Mouse (Mus musculus) megakaryocyte-erythroid progenitor cell, adult 5-6 weeks (primary cell): ENCODE measurements around the gene Ier5l. TPM values are rescaled to one million over a fixed set of nuclear protein-coding genes. Genes with fewer than 3 reads are reported as not detected.

Source experiments
- ATAC-seq: replicated peaks from 2 replicates; pipeline ENCODE4 v1.8.0; 2016; ENCODE audit warnings: mild to moderate bottlenecking, inconsistent platforms; ENCODE audit not compliant: severe bottlenecking, poor library complexity, low FRiP score, low TSS enrichment
- total RNA-seq, 2 experiments: library from RNA; stranded (forward) in 1 of 2; stranded (reverse) in 1 of 2; fragments of 200-1000, 215-1000 nt in 1 of 2; fragments of >200 nt in 1 of 2; fragmentation: Nextera tagmentation in 1 of 2; gene quantifications; 2 replicates each; pipeline ENCODE4 v1.2.3; 2014 to 2017

Ier5l gene
- total RNA-seq, 2 experiments from 2014 or later = 0.56 TPM; not detected in 1

- ATAC-seq = no peak
Measured at GRCm38 (mm10) chr2:30445312-30445711, 28.7 kb downstream of the Ier5l start.

GRCm38 (mm10) chr2:30444450-30444849 is 29.6 kb downstream of the Ier5l start:
- no peak for ATAC-seq

GRCm38 (mm10) chr2:30444006-30444405 is 30.0 kb downstream of the Ier5l start:
- no peak for ATAC-seq

GRCm38 (mm10) chr2:30443281-30443680 is 30.7 kb downstream of the Ier5l start:
- ATAC-seq = no peak

- ATAC-seq = no peak
Measured at GRCm38 (mm10) chr2:30442498-30442890, 31.5 kb downstream of the Ier5l start.

GRCm38 (mm10) chr2:30441518-30442497 is 32.2 kb downstream of the Ier5l start:
- no peak for ATAC-seq

- peak; percentile 58 for ATAC-seq
Measured at GRCm38 (mm10) chr2:30440701-30441517, 33.1 kb downstream of the Ier5l start.

- no peak for ATAC-seq
Measured at GRCm38 (mm10) chr2:30440211-30440700, 33.8 kb downstream of the Ier5l start.

GRCm38 (mm10) chr2:30439631-30440030 is 34.4 kb downstream of the Ier5l start:
- ATAC-seq = no peak

GRCm38 (mm10) chr2:30437791-30438190 is 36.2 kb downstream of the Ier5l start:
- ATAC-seq = no peak

- ATAC-seq = no peak
Measured at GRCm38 (mm10) chr2:30436809-30437208, 37.2 kb downstream of the Ier5l start.

GRCm38 (mm10) chr2:30436156-30436545 is 37.9 kb downstream of the Ier5l start:
- no peak for ATAC-seq

- ATAC-seq = peak; percentile 56
Measured at GRCm38 (mm10) chr2:30435326-30436155, 38.5 kb downstream of the Ier5l start.

- ATAC-seq = peak; percentile 58
Measured at GRCm38 (mm10) chr2:30429156-30429555, 44.9 kb downstream of the Ier5l start.

Other genes with a start within 250 kb of the Ier5l start
- 14.4 and 14.9 TPM in 2 replicates for gene Lrrc8a, start 236.5 kb downstream of the Ier5l start, total RNA-seq (2014; fragmentation: Nextera tagmentation)
- gene Lrrc8a, start 236.5 kb downstream of the Ier5l start, total RNA-seq (2017) = 8.3 and 10.7 TPM in 2 replicates
- 2.2 TPM in 1 of 2 replicates, not detected in the other for gene Gm28035, start 233.7 kb downstream of the Ier5l start, total RNA-seq (2014; fragmentation: Nextera tagmentation)
- gene Gm28035, start 233.7 kb downstream of the Ier5l start, total RNA-seq (2017) = 0.09 TPM in 1 of 2 replicates, not detected in the other
- not detected in 2 replicates for gene Phyhd1, start 208.0 kb downstream of the Ier5l start, total RNA-seq (2014; fragmentation: Nextera tagmentation)
- not detected in 2 replicates for gene Phyhd1, start 208.0 kb downstream of the Ier5l start, total RNA-seq (2017)
- 1.8 and 15.1 TPM in 2 replicates for gene Gm28038, start 193.2 kb downstream of the Ier5l start, total RNA-seq (2014; fragmentation: Nextera tagmentation)
- not detected in 2 replicates for gene Gm28038, start 193.2 kb downstream of the Ier5l start, total RNA-seq (2017)
- gene Dolk, start 187.9 kb downstream of the Ier5l start, total RNA-seq (2014; fragmentation: Nextera tagmentation) = 8.7 and 10.5 TPM in 2 replicates
- gene Dolk, start 187.9 kb downstream of the Ier5l start, total RNA-seq (2017) = 11.1 and 11.2 TPM in 2 replicates
- 59.3 and 66.6 TPM in 2 replicates for gene Nup188, start 187.8 kb downstream of the Ier5l start, total RNA-seq (2014; fragmentation: Nextera tagmentation)
- 25.8 and 29.8 TPM in 2 replicates for gene Nup188, start 187.8 kb downstream of the Ier5l start, total RNA-seq (2017)
- gene Sh3glb2, start 114.9 kb downstream of the Ier5l start, total RNA-seq (2014; fragmentation: Nextera tagmentation) = 47.0 and 48.4 TPM in 2 replicates
- gene Sh3glb2, start 114.9 kb downstream of the Ier5l start, total RNA-seq (2017) = 25.7 and 28.5 TPM in 2 replicates
- gene Miga2, start 110.0 kb downstream of the Ier5l start, total RNA-seq (2014; fragmentation: Nextera tagmentation) = 17.8 and 35.0 TPM in 2 replicates
- gene Miga2, start 110.0 kb downstream of the Ier5l start, total RNA-seq (2017) = 8.0 and 11.4 TPM in 2 replicates
- 24.0 and 29.0 TPM in 2 replicates for gene Dolpp1, start 82.0 kb downstream of the Ier5l start, total RNA-seq (2014; fragmentation: Nextera tagmentation)
- 16.3 and 19.7 TPM in 2 replicates for gene Dolpp1, start 82.0 kb downstream of the Ier5l start, total RNA-seq (2017)
- gene Crat, start 58.4 kb downstream of the Ier5l start, total RNA-seq (2014; fragmentation: Nextera tagmentation) = 24.3 and 29.2 TPM in 2 replicates
- gene Crat, start 58.4 kb downstream of the Ier5l start, total RNA-seq (2017) = 11.2 and 16.0 TPM in 2 replicates
- 228 and 237 TPM in 2 replicates for gene Ptpa, start 58.2 kb downstream of the Ier5l start, total RNA-seq (2014; fragmentation: Nextera tagmentation)
- gene Ptpa, start 58.2 kb downstream of the Ier5l start, total RNA-seq (2017) = 74.1 and 93.5 TPM in 2 replicates
- gene Cstad, start 120.8 kb upstream of the Ier5l start, total RNA-seq (2014; fragmentation: Nextera tagmentation) = 2.7 TPM in 1 of 2 replicates, not detected in the other
- gene Cstad, start 120.8 kb upstream of the Ier5l start, total RNA-seq (2017) = 1.0 TPM in 1 of 2 replicates, not detected in the other